Mouse (Mus musculus) bone marrow, adult 2 months (tissue): ENCODE measurements at regions not wholly inside any gene's neighbourhood (a gene's known extent, or its start where the extent isn't known, plus 50 kb on each side); places are given as distances from the start of the nearest gene placed in this dataset.

Experiments used
- CTCF ChIP-seq: fragments of 200-500 bp; IDR thresholded peaks from 2 replicates; pipeline ENCODE4 v1.5.1; 2011; ENCODE audit warnings: low read length, control low read depth; ENCODE audit not compliant: control insufficient read depth, insufficient read depth
- POLR2A ChIP-seq: fragments of 200-500 bp; IDR thresholded peaks from 2 replicates; pipeline ENCODE4 v1.6.1; 2011; ENCODE audit warnings: low read depth, mild to moderate bottlenecking, control low read depth, low read length, borderline replicate concordance; ENCODE audit not compliant: control insufficient read depth

DNA sequence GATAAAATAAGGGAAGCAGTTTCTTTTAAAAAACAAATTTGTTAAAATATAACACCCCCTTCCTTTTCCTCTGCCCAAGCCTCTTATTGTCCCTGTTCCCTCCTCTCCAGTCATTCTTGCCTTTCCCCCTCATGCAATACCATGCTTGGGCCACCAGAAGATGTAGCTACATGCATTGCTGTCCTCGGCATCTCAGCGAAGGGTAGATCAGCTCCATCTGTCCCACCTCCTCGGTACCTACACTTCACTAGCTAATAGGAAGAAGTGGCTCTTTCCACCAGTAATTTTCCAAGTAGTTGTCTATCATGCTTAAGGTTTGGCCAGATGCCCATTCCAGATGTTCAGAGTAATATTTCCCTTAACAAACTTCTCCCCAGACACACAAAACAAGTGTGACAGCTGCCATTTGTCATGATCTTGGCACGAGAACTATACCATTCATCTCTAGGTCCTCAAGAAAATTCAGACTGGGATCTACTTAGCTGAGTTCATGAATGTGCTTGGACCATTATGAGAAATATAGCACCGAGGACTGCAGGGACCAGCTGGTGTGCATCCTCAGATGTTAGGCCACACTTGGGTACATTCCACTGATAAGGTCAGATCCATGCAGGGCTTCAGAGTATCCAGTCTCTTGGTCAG is 198.7 kb upstream of the Tnp1 start:
- TF ChIP-seq CTCF = no peak
- no peak for TF ChIP-seq POLR2A
